Mouse (Mus musculus) retina, postnatal 1 day (tissue): ENCODE data around the gene Bicc1.

ENCODE experiments used
- DNase-seq: peaks from one replicate; pipeline ENCODE4 v3.0.0-alpha.2; 2012

Bicc1 gene

GRCm38 (mm10) chr10:71120121-71120768 is 39.3 kb downstream of the Bicc1 start:
- no peak for DNase-seq

GRCm38 (mm10) chr10:71119120-71119847 is 40.2 kb downstream of the Bicc1 start:
- no peak for DNase-seq

- DNase-seq = no peak
Measured at GRCm38 (mm10) chr10:71117766-71118165, 41.7 kb downstream of the Bicc1 start.

- no peak for DNase-seq
Measured at GRCm38 (mm10) chr10:71114260-71114920, 45.1 kb downstream of the Bicc1 start.

GRCm38 (mm10) chr10:71106491-71107205 is 52.9 kb downstream of the Bicc1 start:
- DNase-seq = no peak

GRCm38 (mm10) chr10:71104791-71105190 is 54.7 kb downstream of the Bicc1 start:
- DNase-seq = no peak

- DNase-seq = no peak
Measured at GRCm38 (mm10) chr10:71100815-71101499, 58.5 kb downstream of the Bicc1 start.

- DNase-seq = no peak
Measured at GRCm38 (mm10) chr10:71094707-71095254, 64.7 kb downstream of the Bicc1 start.

- DNase-seq = no peak
Measured at GRCm38 (mm10) chr10:71093312-71093711, 66.2 kb downstream of the Bicc1 start.

- no peak for DNase-seq
Measured at GRCm38 (mm10) chr10:71087359-71087716, 72.2 kb downstream of the Bicc1 start.

GRCm38 (mm10) chr10:71086571-71087358 is 72.7 kb downstream of the Bicc1 start:
- no peak for DNase-seq

GRCm38 (mm10) chr10:71082986-71083385 is 76.5 kb downstream of the Bicc1 start:
- DNase-seq = no peak

- no peak for DNase-seq
Measured at GRCm38 (mm10) chr10:71078856-71079255, 80.6 kb downstream of the Bicc1 start.

- no peak for DNase-seq
Measured at GRCm38 (mm10) chr10:71065009-71065408, 94.5 kb downstream of the Bicc1 start.

- DNase-seq = no peak
Measured at GRCm38 (mm10) chr10:71064576-71064975, 94.9 kb downstream of the Bicc1 start.

GRCm38 (mm10) chr10:71062151-71062550 is 97.3 kb downstream of the Bicc1 start:
- no peak for DNase-seq

GRCm38 (mm10) chr10:71060269-71060668 is 99.2 kb downstream of the Bicc1 start:
- no peak for DNase-seq

- DNase-seq = peak; percentile 10
Measured at GRCm38 (mm10) chr10:71058616-71059247, 100.8 kb downstream of the Bicc1 start.

- no peak for DNase-seq
Measured at GRCm38 (mm10) chr10:71058070-71058469, 101.4 kb downstream of the Bicc1 start.

GRCm38 (mm10) chr10:71052748-71053147 is 106.8 kb downstream of the Bicc1 start:
- no peak for DNase-seq

- DNase-seq = no peak
Measured at GRCm38 (mm10) chr10:71052208-71052607, 107.3 kb downstream of the Bicc1 start.
